Mouse (Mus musculus) embryonic facial prominence, embryonic 10.5 days (tissue): ENCODE data around the gene Fam193a. TPM values are rescaled to one million over a fixed set of nuclear protein-coding genes. Genes with fewer than 3 reads are reported as not detected.

Experiments used
- DNase-seq: peaks from one replicate; pipeline ENCODE4 v3.0.0-alpha.2; 2017; ENCODE audit warnings: low spot score
- H3K27ac ChIP-seq: fragments of 300-500 bp; sonication (generic); replicated peaks from 2 replicates; pipeline ENCODE4 v1.5.1; 2016; ENCODE audit warnings: mild to moderate bottlenecking
- H3K27me3 ChIP-seq: fragments of 300-500 bp; sonication (generic); replicated peaks from 2 replicates; pipeline ENCODE4 v1.6.1; 2016; ENCODE audit warnings: low read depth, mild to moderate bottlenecking; ENCODE audit not compliant: poor library complexity, severe bottlenecking
- H3K36me3 ChIP-seq: fragments of 300-500 bp; sonication (generic); replicated peaks from 2 replicates; pipeline ENCODE4 v1.6.1; 2016; ENCODE audit warnings: mild to moderate bottlenecking, moderate library complexity
- H3K4me1 ChIP-seq: fragments of 300-500 bp; sonication (generic); 2 replicates; pipeline ENCODE4 v1.6.1; 2016
- H3K4me3 ChIP-seq: fragments of 300-500 bp; sonication (generic); 2 replicates; pipeline ENCODE4 v1.5.1; 2016; ENCODE audit warnings: mild to moderate bottlenecking, moderate library complexity
- H3K9me3 ChIP-seq: fragments of 300-500 bp; sonication (generic); 2 replicates; pipeline ENCODE4 v1.6.1; 2016; ENCODE audit warnings: mild to moderate bottlenecking
- WGBS: fragments of 180-500 bp; shearing (Covaris S2); methylation state at CpG from one replicate; pipeline ENCODE4 v1.1.7; 2016; 5-methylcytosine and 5-hydroxymethylcytosine counted together
- polyA plus RNA-seq: library from polyadenylated mRNA; unstranded; fragments of >200 nt; fragmentation: Nextera tagmentation; extraction: Ambion mirVana; gene quantifications from 2 replicates; pipeline ENCODE4 v1.2.1, GENCODE M21; 2016

Fam193a gene
- polyA plus RNA-seq, 1 experiment from 2014 or later = 13.8 TPM

DNA sequence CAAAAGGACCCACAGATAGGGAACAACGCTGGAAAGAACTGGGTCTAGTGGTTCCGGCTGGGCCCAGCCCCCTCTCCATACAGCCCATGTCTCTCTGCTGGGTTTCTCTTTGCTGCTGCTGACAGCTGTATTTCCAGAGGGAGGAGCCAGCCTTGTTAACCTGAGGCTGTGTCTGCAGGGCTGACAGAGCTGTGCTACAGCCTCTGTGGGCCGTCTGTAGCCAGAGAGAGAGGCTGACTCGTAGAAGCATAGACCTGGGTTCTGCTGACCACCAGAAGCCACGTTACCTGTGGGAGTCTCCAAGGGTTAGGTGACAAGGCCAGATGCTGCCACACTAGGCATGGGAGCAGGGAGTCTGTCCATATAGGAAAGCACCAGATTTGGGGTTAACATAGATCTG is 163.3 kb downstream of the Fam193a start:
- DNase-seq = no peak
- H3K4me1 ChIP-seq = no peaks in the 10 kb centered on the region; the same call in 1 of the 2 replicates
- no peak overlapping the region for H3K4me3 ChIP-seq
- H3K27me3 ChIP-seq = no peaks in the 10 kb centered on the region
- H3K27ac ChIP-seq = no peak overlapping the region
- no peaks in the 10 kb centered on the region for H3K9me3 ChIP-seq
- WGBS = 72% methylated on average over 5 of the region's 5 CpGs
- no peaks in the 10 kb centered on the region for H3K36me3 ChIP-seq

DNA sequence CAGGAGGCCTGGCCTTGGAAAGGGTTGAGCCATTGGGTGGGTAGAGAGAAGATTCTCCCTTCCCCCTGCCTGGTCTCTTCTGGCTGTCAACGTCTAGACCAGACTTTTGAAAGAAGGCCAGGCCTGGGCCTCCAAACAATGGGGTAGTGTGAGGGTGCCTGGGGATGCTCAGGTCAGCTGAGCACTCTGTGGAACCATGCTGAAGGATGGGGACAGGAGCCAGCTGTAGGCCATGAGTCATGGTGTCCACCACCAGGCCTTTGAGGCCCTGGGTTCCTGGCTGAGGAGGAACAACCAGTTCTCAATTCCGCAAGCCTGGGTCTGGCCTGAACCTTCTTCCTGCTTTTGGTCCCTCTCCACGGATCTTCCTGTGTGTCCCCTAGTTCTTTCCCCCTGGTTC is 164.1 kb downstream of the Fam193a start:
- no peak overlapping the region for H3K4me3 ChIP-seq
- no peak overlapping the region for H3K27ac ChIP-seq
- H3K27me3 ChIP-seq = no peaks in the 10 kb centered on the region
- no peaks in the 10 kb centered on the region for H3K9me3 ChIP-seq
- 72% methylated on average over 3 of the region's 3 CpGs for WGBS
- H3K4me1 ChIP-seq = no peaks in the 10 kb centered on the region; the same call in 1 of the 2 replicates
- H3K36me3 ChIP-seq = no peaks in the 10 kb centered on the region
- DNase-seq = no peak

DNA sequence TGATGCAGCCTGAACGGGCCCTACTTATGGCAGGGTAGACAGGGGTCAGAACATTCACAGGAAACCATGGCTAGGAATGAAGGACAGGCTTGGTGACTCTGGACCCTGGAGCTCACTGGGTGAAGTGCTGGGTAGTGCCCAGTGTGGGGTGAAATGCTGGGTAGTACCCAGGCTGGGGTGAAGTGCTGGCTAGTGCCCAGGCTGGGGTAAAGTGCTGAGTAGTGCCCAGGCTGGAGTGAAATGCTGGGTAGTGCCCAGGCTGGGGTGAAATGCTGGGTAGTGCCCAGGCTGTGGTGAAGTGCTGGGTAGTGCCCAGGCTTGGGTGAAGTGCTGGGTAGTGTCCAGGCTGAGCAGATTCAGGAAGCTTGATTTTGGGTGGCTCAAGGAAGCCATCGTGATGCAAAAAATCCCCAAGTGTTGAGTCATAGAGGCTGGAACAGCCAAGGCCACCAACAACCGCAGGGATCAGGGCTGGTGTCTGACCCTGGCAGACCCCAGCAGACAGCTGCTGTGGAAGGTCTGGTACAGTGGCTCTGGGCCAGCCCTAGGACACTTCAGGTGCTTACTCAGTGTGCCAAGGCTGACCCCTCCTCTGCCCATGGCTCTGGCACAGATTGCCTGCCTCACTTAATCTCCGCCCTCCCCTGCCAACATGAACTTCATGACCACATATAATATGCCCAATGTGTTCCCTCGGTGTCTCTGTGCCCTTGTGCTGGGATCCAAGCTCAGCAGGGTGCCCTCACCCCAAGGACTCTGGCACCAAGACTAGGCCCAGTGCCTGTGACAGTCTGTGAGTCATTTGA is 165.2 kb downstream of the Fam193a start:
- no peak overlapping the region for H3K27ac ChIP-seq
- H3K27me3 ChIP-seq = no peaks in the 10 kb centered on the region
- no peaks in the 10 kb centered on the region; the same call in 1 of the 2 replicates for H3K4me1 ChIP-seq
- 85% methylated on average over 5 of the region's 5 CpGs for WGBS
- no peaks in the 10 kb centered on the region for H3K9me3 ChIP-seq
- no peaks in the 10 kb centered on the region for H3K36me3 ChIP-seq
- no peak overlapping the region for H3K4me3 ChIP-seq
- no peak for DNase-seq

DNA sequence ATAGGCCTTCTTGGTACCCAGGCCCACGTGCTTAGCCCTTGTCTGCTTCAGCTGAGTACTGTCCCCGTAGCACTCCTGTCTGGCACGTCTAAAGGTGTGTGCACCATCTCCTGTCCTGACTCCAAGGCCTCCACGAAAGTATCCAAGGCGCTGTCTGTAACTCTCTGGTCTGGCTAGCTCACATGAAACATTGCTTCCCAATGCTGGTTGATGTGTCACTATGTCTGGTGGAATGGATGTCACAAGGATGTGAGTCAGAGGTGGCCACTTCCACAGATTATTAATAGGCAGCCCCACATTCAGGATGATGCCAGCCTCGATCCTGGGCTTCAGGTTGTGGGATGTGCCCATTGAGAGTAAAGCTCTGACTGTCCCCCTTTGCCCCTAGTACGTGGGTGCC is 166.1 kb downstream of the Fam193a start:
- H3K36me3 ChIP-seq = no peaks in the 10 kb centered on the region
- 86% methylated on average over 7 of the region's 7 CpGs for WGBS
- no peak overlapping the region for H3K27ac ChIP-seq
- H3K27me3 ChIP-seq = no peaks in the 10 kb centered on the region
- no peak overlapping the region for H3K4me3 ChIP-seq
- DNase-seq = no peak
- H3K9me3 ChIP-seq = no peaks in the 10 kb centered on the region
- H3K4me1 ChIP-seq = no peaks in the 10 kb centered on the region; the same call in 1 of the 2 replicates

Other genes with a start within 250 kb of the Fam193a start
- 0.67 and 0.69 TPM in 2 replicates for gene Poln, start 200.5 kb upstream of the Fam193a start, polyA plus RNA-seq
- gene Haus3, start 200.4 kb upstream of the Fam193a start, polyA plus RNA-seq = 53.0 and 60.0 TPM in 2 replicates
- 18.7 and 23.0 TPM in 2 replicates for gene Mxd4, start 182.2 kb upstream of the Fam193a start, polyA plus RNA-seq
- gene Zfyve28, start 81.5 kb upstream of the Fam193a start, polyA plus RNA-seq = 0.93 and 1.3 TPM in 2 replicates
- 0.06 TPM in 1 of 2 replicates, not detected in the other for gene Cfap99, start 81.3 kb upstream of the Fam193a start, polyA plus RNA-seq
- 198 and 205 TPM in 2 replicates for gene Rnf4, start 33.6 kb upstream of the Fam193a start, polyA plus RNA-seq
- 4.1 and 4.8 TPM in 2 replicates for gene Tnip2, start 144.1 kb downstream of the Fam193a start, polyA plus RNA-seq
- gene Sh3bp2, start 155.9 kb downstream of the Fam193a start, polyA plus RNA-seq = 7.3 and 8.7 TPM in 2 replicates
- 158 and 166 TPM in 2 replicates for gene Add1, start 203.7 kb downstream of the Fam193a start, polyA plus RNA-seq